Mouse (Mus musculus): ENCODE results near the gene Ddx1.

- TF ChIP-seq CTCF (conservative IDR thresholded peaks at IDR 0.05; ENCODE audit: insufficient read depth, insufficient read length, low read depth, low read length) (no peak), POLR2A (IDR thresholded peaks at IDR 0.05; ENCODE audit: low read depth, low read length) (no peak)
These were observed 72.9 kb downstream of the Ddx1 start for GRCm38 (mm10) chr12:13176136-13176535.
